Mouse (Mus musculus): ENCODE results near the gene Kdm5c. TPM values are rescaled to one million over a fixed set of nuclear protein-coding genes. Genes with fewer than 3 reads are reported as not detected.

Gene Kdm5c
- polyA plus RNA-seq, 1 experiment from 2014 or later, result 48.4 TPM

- ATAC-seq (ENCODE audit: low FRiP score, low read depth), result 0 out of 2 replicates have a peak, but pooled peaks have one; percentile 32
- Histone ChIP-seq H3K9ac (no peak overlapping the region), H3K9me3 (no peaks in the 10 kb centered on the region), H3K27ac (no peak overlapping the region), H3K4me3 (no peak overlapping the region), H3K36me3 (peaks cover 4% of the 10 kb centered on the region; the same call in 1 of the 2 replicates), H3K4me1 (no peaks in the 10 kb centered on the region), H3K27me3 (peaks cover 11% of the 10 kb centered on the region; the same call in 1 of the 2 replicates), H3K4me2 (replicated peaks) (no peak overlapping the region)
- WGBS, result 71% methylated on average over 2 of the region's 2 CpGs
Observed at GRCm38 (mm10) chrX:152307942-152308341, 75.1 kb downstream of the Kdm5c start.

GRCm38 (mm10) chrX:152320535-152320934, 87.7 kb downstream of the Kdm5c start:
- no peak for ATAC-seq (ENCODE audit: low FRiP score, low read depth)
- 78% methylated on average over 4 of the region's 4 CpGs for WGBS
- H3K4me3 ChIP-seq, result no peak overlapping the region
- H3K9ac ChIP-seq, result no peak overlapping the region
- no peaks in the 10 kb centered on the region for H3K9me3 ChIP-seq
- no peaks in the 10 kb centered on the region for H3K4me1 ChIP-seq
- peaks cover 13% of the 10 kb centered on the region; the same call in 1 of the 2 replicates for H3K27me3 ChIP-seq
- no peak overlapping the region for H3K4me2 ChIP-seq (replicated peaks)
- no peaks in the 10 kb centered on the region; the same call in 1 of the 2 replicates for H3K36me3 ChIP-seq
- no peak overlapping the region for H3K27ac ChIP-seq

GRCm38 (mm10) chrX:152322776-152323175, 90.0 kb downstream of the Kdm5c start:
- no peaks in the 10 kb centered on the region; the same call in 1 of the 2 replicates for H3K36me3 ChIP-seq
- H3K9ac ChIP-seq, result no peak overlapping the region
- H3K4me1 ChIP-seq, result peaks cover 4% of the 10 kb centered on the region; the same call in 1 of the 2 replicates
- H3K9me3 ChIP-seq, result no peaks in the 10 kb centered on the region
- ATAC-seq (ENCODE audit: low FRiP score, low read depth), result no peak
- WGBS, result 34% methylated on average over 2 of the region's 2 CpGs
- H3K27ac ChIP-seq, result no peak overlapping the region
- H3K4me3 ChIP-seq, result no peak overlapping the region
- no peak overlapping the region for H3K4me2 ChIP-seq (replicated peaks)
- H3K27me3 ChIP-seq, result peaks cover 27% of the 10 kb centered on the region; the same call in 1 of the 2 replicates

GRCm38 (mm10) chrX:152323584-152323983, 90.8 kb downstream of the Kdm5c start:
- H3K36me3 ChIP-seq, result no peaks in the 10 kb centered on the region; the same call in 1 of the 2 replicates
- H3K4me1 ChIP-seq, result peaks cover 4% of the 10 kb centered on the region; the same call in 1 of the 2 replicates
- 96% methylated on average over 1 of the region's 1 CpGs for WGBS
- no peak overlapping the region for H3K9ac ChIP-seq
- no peak overlapping the region for H3K27ac ChIP-seq
- H3K9me3 ChIP-seq, result no peaks in the 10 kb centered on the region
- no peak for ATAC-seq (ENCODE audit: low FRiP score, low read depth)
- no peak overlapping the region for H3K4me3 ChIP-seq
- no peak overlapping the region for H3K4me2 ChIP-seq (replicated peaks)
- H3K27me3 ChIP-seq, result peaks cover 28% of the 10 kb centered on the region; the same call in 1 of the 2 replicates

Other genes with a start within 250 kb of the Kdm5c start
- 261 and 274 TPM in 2 replicates for gene Hsd17b10, start 231.2 kb upstream of the Kdm5c start, polyA plus RNA-seq (2015; fragmentation: Nextera tagmentation; extraction: Ambion mirVana)
- gene Ribc1, start 216.7 kb upstream of the Kdm5c start, polyA plus RNA-seq (2015; fragmentation: Nextera tagmentation; extraction: Ambion mirVana), result 2.3 and 2.6 TPM in 2 replicates
- gene Smc1a, start 216.6 kb upstream of the Kdm5c start, polyA plus RNA-seq (2015; fragmentation: Nextera tagmentation; extraction: Ambion mirVana), result 114 and 116 TPM in 2 replicates
- gene Iqsec2, start 88.8 kb upstream of the Kdm5c start, polyA plus RNA-seq (2015; fragmentation: Nextera tagmentation; extraction: Ambion mirVana), result 2.7 and 2.8 TPM in 2 replicates
- gene Kantr, start 94.5 kb downstream of the Kdm5c start, polyA plus RNA-seq (2015; fragmentation: Nextera tagmentation; extraction: Ambion mirVana), result 23.3 and 25.5 TPM in 2 replicates
- gene Tspyl2, start 109.4 kb downstream of the Kdm5c start, polyA plus RNA-seq (2015; fragmentation: Nextera tagmentation; extraction: Ambion mirVana), result 37.6 and 39.2 TPM in 2 replicates
- gene Gpr173, start 135.7 kb downstream of the Kdm5c start, polyA plus RNA-seq (2015; fragmentation: Nextera tagmentation; extraction: Ambion mirVana), result 4.8 and 5.2 TPM in 2 replicates